Mouse (Mus musculus): ENCODE data around the gene Creld1. TPM values are rescaled to one million over a fixed set of nuclear protein-coding genes. Genes with fewer than 3 reads are reported as not detected.

Gene Creld1
- polyA plus RNA-seq, 1 experiment = 220 TPM

- Histone ChIP-seq H3K36me3 (replicated peaks; ENCODE audit: low read length) (no peaks in the 10 kb centered on the region), H3K4me1 (peaks cover 21% of the 10 kb centered on the region), H3K27me3 (replicated peaks) (peaks cover 62% of the 10 kb centered on the region), H3K9me3 (peaks cover 11% of the 10 kb centered on the region), H3K4me3 (replicated peaks) (no peak overlapping the region)
- TF ChIP-seq FLI1 (IDR thresholded peaks at IDR 0.05; ENCODE audit: low read length) (no peak), GATA1 (IDR thresholded peaks at IDR 0.05; ENCODE audit: borderline replicate concordance, low read length) (no peak)
Observed at GRCm38 (mm10) chr6:113502801-113503200, 19.7 kb downstream of the Creld1 start.

GRCm38 (mm10) chr6:113505689-113506088 is 22.6 kb downstream of the Creld1 start:
- H3K4me1 ChIP-seq = peaks cover 17% of the 10 kb centered on the region
- peaks cover 58% of the 10 kb centered on the region for H3K27me3 ChIP-seq (replicated peaks)
- TF ChIP-seq FLI1 (IDR thresholded peaks at IDR 0.05; ENCODE audit: low read length) = no peak
- TF ChIP-seq GATA1 (IDR thresholded peaks at IDR 0.05; ENCODE audit: borderline replicate concordance, low read length) = no peak
- no peaks in the 10 kb centered on the region for H3K36me3 ChIP-seq (replicated peaks; ENCODE audit: low read length)
- peaks cover 11% of the 10 kb centered on the region for H3K9me3 ChIP-seq
- no peak overlapping the region for H3K4me3 ChIP-seq (replicated peaks)

GRCm38 (mm10) chr6:113507130-113507529 is 24.0 kb downstream of the Creld1 start:
- peaks cover 45% of the 10 kb centered on the region for H3K27me3 ChIP-seq (replicated peaks)
- TF ChIP-seq GATA1 (IDR thresholded peaks at IDR 0.05; ENCODE audit: borderline replicate concordance, low read length) = no peak
- TF ChIP-seq FLI1 (IDR thresholded peaks at IDR 0.05; ENCODE audit: low read length) = no peak
- H3K9me3 ChIP-seq = peaks cover 9% of the 10 kb centered on the region
- H3K4me1 ChIP-seq = peaks cover 9% of the 10 kb centered on the region
- H3K4me3 ChIP-seq (replicated peaks) = no peak overlapping the region
- H3K36me3 ChIP-seq (replicated peaks; ENCODE audit: low read length) = peaks cover 5% of the 10 kb centered on the region

- Histone ChIP-seq H3K27me3 (replicated peaks) (peaks cover 35% of the 10 kb centered on the region), H3K36me3 (replicated peaks; ENCODE audit: low read length) (peaks cover 16% of the 10 kb centered on the region), H3K4me1 (peaks cover 9% of the 10 kb centered on the region), H3K9me3 (peaks cover 3% of the 10 kb centered on the region; the same call in 1 of the 2 replicates), H3K4me3 (replicated peaks) (no peak overlapping the region)
- TF ChIP-seq GATA1 (IDR thresholded peaks at IDR 0.05; ENCODE audit: borderline replicate concordance, low read length) = no peak
- no peak for TF ChIP-seq FLI1 (IDR thresholded peaks at IDR 0.05; ENCODE audit: low read length)
Observed at GRCm38 (mm10) chr6:113508272-113508946, 25.3 kb downstream of the Creld1 start.

GRCm38 (mm10) chr6:113508947-113509280 is 25.8 kb downstream of the Creld1 start:
- Histone ChIP-seq H3K4me3 (replicated peaks) (no peak overlapping the region), H3K4me1 (peaks cover 10% of the 10 kb centered on the region), H3K9me3 (peaks cover under 1% of the 10 kb centered on the region; the same call in 1 of the 2 replicates), H3K36me3 (replicated peaks; ENCODE audit: low read length) (peaks cover 21% of the 10 kb centered on the region), H3K27me3 (replicated peaks) (peaks cover 32% of the 10 kb centered on the region)
- no peak for TF ChIP-seq FLI1 (IDR thresholded peaks at IDR 0.05; ENCODE audit: low read length)
- TF ChIP-seq GATA1 (IDR thresholded peaks at IDR 0.05; ENCODE audit: borderline replicate concordance, low read length) = no peak

GRCm38 (mm10) chr6:113513944-113514343 is 30.8 kb downstream of the Creld1 start:
- H3K36me3 ChIP-seq (replicated peaks; ENCODE audit: low read length) = peaks cover 72% of the 10 kb centered on the region

GRCm38 (mm10) chr6:113514600-113514999 is 31.5 kb downstream of the Creld1 start:
- H3K9me3 ChIP-seq = peaks cover 9% of the 10 kb centered on the region; the same call in 1 of the 2 replicates
- H3K27me3 ChIP-seq (replicated peaks) = no peaks in the 10 kb centered on the region
- no peak overlapping the region for H3K4me3 ChIP-seq (replicated peaks)
- peaks cover 78% of the 10 kb centered on the region for H3K36me3 ChIP-seq (replicated peaks; ENCODE audit: low read length)
- TF ChIP-seq FLI1 (IDR thresholded peaks at IDR 0.05; ENCODE audit: low read length) (no peak), GATA1 (IDR thresholded peaks at IDR 0.05; ENCODE audit: borderline replicate concordance, low read length) (no peak)
- H3K4me1 ChIP-seq = peaks cover 30% of the 10 kb centered on the region

More at GRCm38 (mm10) chr6:113513944-113514343, 30.8 kb downstream of the Creld1 start:
- Histone ChIP-seq H3K27me3 (replicated peaks) (peaks cover under 1% of the 10 kb centered on the region), H3K9me3 (peaks cover 9% of the 10 kb centered on the region; the same call in 1 of the 2 replicates), H3K4me1 (peaks cover 31% of the 10 kb centered on the region), H3K4me3 (replicated peaks) (no peak overlapping the region)
- TF ChIP-seq FLI1 (IDR thresholded peaks at IDR 0.05; ENCODE audit: low read length) (no peak), GATA1 (IDR thresholded peaks at IDR 0.05; ENCODE audit: borderline replicate concordance, low read length) (no peak)

- Histone ChIP-seq H3K4me3 (replicated peaks) (peak overlapping the region; percentile 43), H3K9me3 (peaks cover 9% of the 10 kb centered on the region; the same call in 1 of the 2 replicates), H3K36me3 (replicated peaks; ENCODE audit: low read length) (peaks cover 99% of the 10 kb centered on the region), H3K4me1 (peaks cover 33% of the 10 kb centered on the region), H3K27me3 (replicated peaks) (no peaks in the 10 kb centered on the region)
- TF ChIP-seq FLI1 (IDR thresholded peaks at IDR 0.05; ENCODE audit: low read length) = no peak
- no peak for TF ChIP-seq GATA1 (IDR thresholded peaks at IDR 0.05; ENCODE audit: borderline replicate concordance, low read length)
Observed at GRCm38 (mm10) chr6:113517434-113518080, 34.5 kb downstream of the Creld1 start.

- Histone ChIP-seq H3K4me1 (peaks cover 43% of the 10 kb centered on the region), H3K4me3 (replicated peaks) (no peak overlapping the region), H3K36me3 (replicated peaks; ENCODE audit: low read length) (peaks cover 92% of the 10 kb centered on the region), H3K27me3 (replicated peaks) (no peaks in the 10 kb centered on the region), H3K9me3 (no peaks in the 10 kb centered on the region)
- TF ChIP-seq FLI1 (IDR thresholded peaks at IDR 0.05; ENCODE audit: low read length) (no peak), GATA1 (IDR thresholded peaks at IDR 0.05; ENCODE audit: borderline replicate concordance, low read length) (no peak)
Observed at GRCm38 (mm10) chr6:113522310-113522709, 39.2 kb downstream of the Creld1 start.

- peaks cover 90% of the 10 kb centered on the region for H3K36me3 ChIP-seq (replicated peaks; ENCODE audit: low read length)
- TF ChIP-seq GATA1 (IDR thresholded peaks at IDR 0.05; ENCODE audit: borderline replicate concordance, low read length) = no peak
Observed at GRCm38 (mm10) chr6:113523420-113523819, 40.3 kb downstream of the Creld1 start.

More at GRCm38 (mm10) chr6:113523420-113523819, 40.3 kb downstream of the Creld1 start:
- H3K27me3 ChIP-seq (replicated peaks) = no peaks in the 10 kb centered on the region
- peaks cover 40% of the 10 kb centered on the region for H3K4me1 ChIP-seq
- no peaks in the 10 kb centered on the region for H3K9me3 ChIP-seq
- H3K4me3 ChIP-seq (replicated peaks) = no peak overlapping the region

Measured in megakaryocyte, embryonic 14.5 days (primary cell).